Mouse (Mus musculus): Measurements from ENCODE around the gene Cpne2.

DNA sequence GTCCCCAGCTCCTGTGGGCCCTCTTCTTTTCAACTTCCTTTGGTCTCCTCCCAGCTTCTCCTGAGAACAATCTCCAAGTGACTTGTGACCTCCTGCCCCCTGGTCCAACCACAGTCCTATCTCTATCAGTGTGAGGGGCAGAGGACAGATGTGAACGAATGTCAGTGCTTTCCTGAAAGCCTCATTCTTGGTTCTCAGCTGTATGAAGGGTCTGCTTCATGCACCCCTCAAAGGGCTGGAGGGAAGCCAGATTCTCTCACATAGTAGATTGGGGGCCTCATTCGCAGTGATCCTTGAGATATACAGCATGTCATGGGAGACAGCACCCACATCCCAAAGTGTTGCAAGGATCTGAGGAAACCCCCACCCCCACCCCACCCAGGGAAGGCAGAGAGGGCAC, 44.8 kb upstream of the Cpne2 start:
- TF ChIP-seq CTCF (IDR thresholded peaks at IDR 0.05), result no peak
- TF ChIP-seq EP300 (IDR thresholded peaks at IDR 0.05), result no peak

Data from lung, postnatal 0 days (tissue).